Mouse (Mus musculus) bone marrow macrophage, adult 2 months (primary cell): ENCODE measurements at regions not wholly inside any gene's neighbourhood (a gene's known extent, or its start where the extent isn't known, plus 50 kb on each side); places are given as distances from the start of the nearest gene placed in this dataset.

Experiments
- H3K27ac ChIP-seq: 2 replicates; pipeline ENCODE4 v1.5.1; 2012; ENCODE audit warnings: low read depth, low read length; ENCODE audit not compliant: insufficient read depth
- H3K4me1 ChIP-seq: 2 replicates; pipeline ENCODE4 v1.6.1; 2012; ENCODE audit warnings: low read length; ENCODE audit not compliant: control insufficient read depth, insufficient read depth
- H3K4me3 ChIP-seq: 2 replicates; pipeline ENCODE4 v1.5.1; 2012; ENCODE audit warnings: mild to moderate bottlenecking, low read length, moderate library complexity; ENCODE audit not compliant: insufficient read depth
- CTCF ChIP-seq: IDR thresholded peaks from 2 replicates; pipeline ENCODE4 v1.5.1; 2012; ENCODE audit warnings: low read depth, mild to moderate bottlenecking, low read length, moderate library complexity
- POLR2A ChIP-seq: IDR thresholded peaks from 2 replicates; pipeline ENCODE4 v1.6.1; 2012; ENCODE audit warnings: mild to moderate bottlenecking, low read depth, low read length, borderline replicate concordance

DNA sequence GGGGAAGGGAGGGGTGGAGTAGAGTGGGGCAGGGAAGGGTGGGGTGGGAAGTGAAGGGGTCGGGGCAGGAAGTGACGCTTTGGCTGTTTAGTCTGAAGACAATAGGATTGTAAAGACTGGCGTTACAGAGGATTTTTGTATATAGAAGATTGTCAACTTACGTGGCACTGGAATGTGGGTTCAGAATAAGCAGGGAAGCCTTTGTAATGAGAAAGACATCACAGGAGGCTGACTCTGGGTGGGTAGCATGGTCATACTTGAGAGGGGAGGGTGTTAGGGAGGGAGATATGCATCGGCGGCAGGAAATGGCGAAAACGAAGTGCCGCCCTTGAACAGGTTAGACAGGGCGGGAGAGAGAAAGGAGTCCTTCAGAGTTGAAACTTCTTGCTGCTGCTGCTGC is 357.7 kb downstream of the Rnf144b start:
- TF ChIP-seq CTCF (no peak), POLR2A (no peak)
- Histone ChIP-seq H3K27ac (no peak overlapping the region), H3K4me1 (no peaks in the 10 kb centered on the region), H3K4me3 (no peak overlapping the region)

DNA sequence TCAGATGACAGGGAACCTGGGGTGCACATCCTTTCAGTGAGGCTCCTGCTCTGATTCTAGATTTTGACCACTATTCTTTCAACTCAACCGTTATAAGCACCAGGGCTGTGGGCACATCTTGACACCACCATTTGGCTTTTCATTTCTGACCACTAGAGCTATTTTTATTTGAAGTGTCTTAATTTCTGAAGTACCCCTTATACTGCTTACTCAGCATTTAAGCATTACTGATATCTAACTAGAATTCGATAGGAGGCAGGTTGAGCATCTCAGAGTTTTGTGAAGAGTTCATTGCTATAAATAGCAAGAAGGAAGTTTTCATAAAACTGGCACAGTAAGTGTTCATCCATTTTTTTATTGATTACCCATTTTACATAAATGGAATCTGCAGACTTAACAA is 362.4 kb downstream of the Rnf144b start:
- Histone ChIP-seq H3K4me3 (no peak overlapping the region), H3K27ac (no peak overlapping the region), H3K4me1 (no peaks in the 10 kb centered on the region)
- no peak for TF ChIP-seq POLR2A

DNA sequence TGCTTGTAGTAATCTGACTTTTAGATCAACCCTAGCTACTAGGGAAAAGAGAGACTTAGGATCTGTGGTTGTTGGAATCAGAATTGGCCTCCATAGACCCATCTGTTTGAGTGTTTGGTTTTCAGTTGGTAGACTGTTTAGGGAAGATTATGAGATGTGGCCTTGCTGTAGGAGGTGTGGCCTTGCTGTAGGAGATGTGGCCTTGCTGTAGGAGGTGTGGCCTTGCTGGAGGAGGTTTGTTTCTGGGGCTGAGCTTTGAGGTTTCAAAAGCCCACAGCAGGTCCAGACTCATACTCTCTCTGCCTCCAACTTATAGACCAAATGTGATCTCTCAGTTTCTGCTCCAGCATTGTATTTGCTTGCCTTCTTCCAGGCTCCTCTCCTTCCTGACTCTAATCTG is 363.7 kb downstream of the Rnf144b start:
- Histone ChIP-seq H3K27ac (no peak overlapping the region), H3K4me1 (no peaks in the 10 kb centered on the region), H3K4me3 (no peak overlapping the region)
- TF ChIP-seq POLR2A (no peak), CTCF (no peak)

DNA sequence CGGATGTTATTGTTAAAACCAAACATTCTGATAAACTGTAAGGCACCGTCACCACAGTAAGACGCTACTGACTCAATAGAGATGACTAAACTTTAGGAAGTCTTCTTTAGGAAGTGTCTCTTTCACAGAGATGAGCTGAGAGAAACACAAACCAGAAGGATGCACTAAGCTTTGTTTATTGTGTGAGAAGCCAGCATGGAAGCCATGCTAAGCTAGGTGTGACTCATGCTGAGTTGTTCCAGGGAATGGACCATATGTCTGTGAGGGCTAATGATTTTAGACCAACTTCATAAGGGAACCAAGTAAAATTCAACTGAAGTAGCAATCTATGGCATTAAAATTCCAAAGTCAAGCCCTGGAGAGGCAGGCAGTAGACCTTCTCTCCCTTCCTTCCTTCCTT is 364.2 kb downstream of the Rnf144b start:
- Histone ChIP-seq H3K4me1 (no peaks in the 10 kb centered on the region), H3K4me3 (no peak overlapping the region), H3K27ac (no peak overlapping the region)
- TF ChIP-seq CTCF: no peak
- TF ChIP-seq POLR2A: no peak

DNA sequence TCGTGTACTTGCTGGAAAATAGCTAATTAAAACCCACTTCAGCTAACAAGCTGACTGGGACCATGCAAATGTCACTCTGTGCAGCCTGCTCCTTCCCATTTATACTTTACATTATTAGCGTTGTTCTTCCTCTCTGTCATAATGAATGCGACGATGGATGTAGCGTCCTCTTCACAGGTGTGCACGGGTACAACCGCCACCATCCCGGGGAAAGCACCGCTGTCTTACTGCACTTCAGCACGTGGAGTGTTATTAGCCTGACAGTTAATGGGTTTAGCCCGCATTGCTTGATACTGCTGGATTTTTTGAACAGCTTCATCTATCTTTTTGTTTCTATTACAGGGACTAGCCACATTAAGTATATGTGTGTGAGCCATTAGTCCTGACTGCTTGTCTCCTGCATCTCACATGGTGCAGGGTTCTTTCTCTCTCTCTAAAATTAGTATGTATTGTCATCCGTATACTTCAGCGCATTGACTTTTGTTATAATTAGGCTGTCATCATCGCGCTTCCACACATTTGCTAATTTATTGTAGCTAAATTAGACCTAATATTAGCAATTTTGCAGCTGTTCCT is 383.0 kb downstream of the Rnf144b start:
- TF ChIP-seq CTCF (no peak), POLR2A (no peak)
- no peak overlapping the region for H3K27ac ChIP-seq
- H3K4me3 ChIP-seq: no peak overlapping the region
- H3K4me1 ChIP-seq: no peaks in the 10 kb centered on the region

DNA sequence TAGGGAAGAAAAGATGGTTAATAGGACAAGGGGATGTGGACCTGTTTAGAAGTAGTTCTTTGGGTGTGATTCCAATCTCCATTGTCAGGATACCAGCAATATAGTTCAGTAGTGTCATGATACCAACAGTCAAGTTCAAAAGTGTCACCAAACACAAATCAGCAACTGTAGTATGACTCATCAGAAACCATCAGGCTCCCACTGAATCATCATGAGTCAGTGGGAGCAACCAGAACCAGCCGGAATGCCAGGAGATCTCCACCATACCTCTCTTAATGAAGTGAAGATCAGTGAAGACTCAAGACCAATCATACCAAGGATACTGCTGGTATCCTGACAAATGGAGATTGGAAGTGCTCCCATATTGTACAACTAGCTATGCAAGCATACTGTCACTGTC is 410.5 kb downstream of the Rnf144b start:
- TF ChIP-seq POLR2A (no peak), CTCF (no peak)
- no peak overlapping the region for H3K4me3 ChIP-seq
- H3K4me1 ChIP-seq: no peaks in the 10 kb centered on the region; the same call in 1 of the 2 replicates
- H3K27ac ChIP-seq: no peak overlapping the region

DNA sequence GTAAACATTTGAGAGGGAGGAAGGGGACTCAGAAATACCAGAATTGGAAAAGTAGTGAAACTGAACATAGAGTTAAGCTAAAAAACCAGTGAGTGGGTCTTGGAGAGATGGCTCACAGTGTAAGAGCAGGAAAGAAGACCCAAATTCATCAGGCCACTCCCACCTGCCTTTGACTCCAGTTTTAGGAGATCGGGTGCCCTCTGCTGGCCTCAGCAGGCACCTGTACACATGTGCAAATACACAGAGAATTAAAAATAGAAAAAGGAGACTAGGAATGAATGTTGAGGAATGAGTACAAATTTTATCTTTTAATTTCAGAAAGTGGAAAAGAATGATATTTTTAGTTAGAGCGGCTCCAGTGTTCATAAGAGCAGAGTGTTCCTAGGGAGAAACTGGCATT is 414.7 kb downstream of the Rnf144b start:
- H3K4me3 ChIP-seq: no peak overlapping the region
- no peak overlapping the region for H3K27ac ChIP-seq
- no peaks in the 10 kb centered on the region; the same call in 1 of the 2 replicates for H3K4me1 ChIP-seq
- TF ChIP-seq POLR2A: no peak
- no peak for TF ChIP-seq CTCF

DNA sequence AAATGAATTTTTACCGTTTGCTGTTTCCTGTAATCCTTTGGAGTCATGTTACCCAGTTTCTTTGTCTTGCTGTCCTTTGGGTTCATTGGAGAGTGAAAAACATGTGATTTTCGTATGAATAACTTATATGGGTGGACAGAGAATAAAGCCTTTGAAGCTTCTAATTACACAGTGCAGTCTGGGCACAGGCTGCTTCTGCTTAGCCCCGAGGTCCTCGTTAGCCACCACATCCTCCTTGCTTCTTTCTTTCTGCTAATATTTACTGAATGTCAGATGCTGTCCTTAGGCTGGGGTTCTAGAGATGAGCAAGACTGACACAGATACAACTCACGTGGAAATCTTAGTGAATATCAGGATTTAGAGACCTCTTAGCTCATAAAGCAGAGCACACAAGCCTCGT is 427.2 kb downstream of the Rnf144b start:
- TF ChIP-seq CTCF (no peak), POLR2A (no peak)
- H3K27ac ChIP-seq: no peak overlapping the region
- no peak overlapping the region for H3K4me3 ChIP-seq
- H3K4me1 ChIP-seq: no peaks in the 10 kb centered on the region

DNA sequence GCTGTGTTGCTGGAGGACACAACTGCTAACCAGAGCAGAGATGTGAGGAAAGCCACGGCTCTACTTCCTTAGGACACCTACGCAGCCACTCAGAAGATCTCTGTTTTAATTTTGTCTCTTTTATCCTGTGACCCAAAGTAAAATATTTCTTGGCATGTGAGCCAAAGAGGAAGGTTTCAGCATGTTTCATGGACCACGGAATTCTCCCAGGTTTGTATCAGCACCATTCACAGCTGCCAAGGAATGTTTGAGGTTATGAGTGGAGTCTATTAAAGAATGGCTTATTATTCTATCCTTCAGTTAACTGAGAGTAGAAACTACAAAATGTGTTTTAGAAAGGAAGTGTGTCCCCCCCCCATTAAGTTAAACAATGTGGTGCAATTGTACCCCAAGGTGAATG is 429.8 kb downstream of the Rnf144b start:
- no peak for TF ChIP-seq POLR2A
- TF ChIP-seq CTCF: no peak
- no peak overlapping the region for H3K4me3 ChIP-seq
- no peaks in the 10 kb centered on the region for H3K4me1 ChIP-seq
- no peak overlapping the region for H3K27ac ChIP-seq

DNA sequence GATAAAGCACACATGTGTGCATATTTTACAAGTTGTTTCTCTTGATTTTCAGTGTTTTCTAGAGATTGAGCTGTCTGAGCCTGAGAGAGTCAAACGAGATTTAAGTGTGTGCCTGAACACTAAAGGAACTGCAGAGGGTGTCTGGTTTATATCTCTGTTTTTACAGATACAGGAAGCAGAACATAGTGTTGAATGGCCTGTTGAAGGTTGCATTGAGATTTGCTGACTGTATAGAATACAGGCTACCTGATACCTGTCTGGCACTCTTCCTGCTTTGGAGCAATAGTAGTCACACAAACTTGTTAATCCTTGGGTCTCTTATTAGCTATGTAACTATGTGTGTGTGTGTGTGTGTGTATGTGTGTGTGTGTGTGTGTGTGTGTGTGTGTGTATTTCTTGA is 431.7 kb downstream of the Rnf144b start:
- H3K4me3 ChIP-seq: no peak overlapping the region
- no peaks in the 10 kb centered on the region for H3K4me1 ChIP-seq
- no peak overlapping the region for H3K27ac ChIP-seq
- no peak for TF ChIP-seq POLR2A
- TF ChIP-seq CTCF: no peak
